Mouse (Mus musculus) bone marrow, adult 2 months (tissue): ENCODE data around the gene Kcnk3. TPM values are rescaled to one million over a fixed set of nuclear protein-coding genes. Genes with fewer than 3 reads are reported as not detected.

Source experiments
- H3K27ac ChIP-seq: fragments of 200-500 bp; 2 replicates; pipeline ENCODE4 v1.5.1; 2012; ENCODE audit warnings: low read depth, mild to moderate bottlenecking, control low read depth, inconsistent platforms, low read length; ENCODE audit not compliant: control insufficient read depth, poor library complexity, insufficient read depth
- H3K4me1 ChIP-seq: fragments of 200-500 bp; 2 replicates; pipeline ENCODE4 v1.6.1; 2011; ENCODE audit warnings: low read length; ENCODE audit not compliant: control insufficient read depth, insufficient read depth
- H3K4me3 ChIP-seq: fragments of 200-500 bp; replicated peaks from 2 replicates; pipeline ENCODE3; 2011; ENCODE audit warnings: mild to moderate bottlenecking, low read depth, low read length, control low read depth; ENCODE audit not compliant: control insufficient read depth
- CTCF ChIP-seq: fragments of 200-500 bp; IDR thresholded peaks from 2 replicates; pipeline ENCODE4 v1.5.1; 2011; ENCODE audit warnings: low read length, control low read depth; ENCODE audit not compliant: control insufficient read depth, insufficient read depth
- POLR2A ChIP-seq: fragments of 200-500 bp; IDR thresholded peaks from 2 replicates; pipeline ENCODE4 v1.6.1; 2011; ENCODE audit warnings: low read depth, mild to moderate bottlenecking, control low read depth, low read length, borderline replicate concordance; ENCODE audit not compliant: control insufficient read depth
- WGBS: fragments of 180-500 bp; shearing (Covaris S2); methylation state at CpG from one replicate; pipeline ENCODE4 v1.1.7; 2018; 5-methylcytosine and 5-hydroxymethylcytosine counted together
- polyA plus RNA-seq: library from polyadenylated mRNA; stranded (reverse); fragments of >200 nt; gene quantifications from 2 replicates; pipeline ENCODE4 v1.2.4, GENCODE M21; 2011; ENCODE audit warnings: low replicate concordance; ENCODE audit not compliant: missing spikeins, insufficient read depth, insufficient read length

Kcnk3 gene
- polyA plus RNA-seq, 1 experiment = 0.40 TPM

GRCm38 (mm10) chr5:30611689-30612088 lies 23.7 kb downstream of the Kcnk3 start:
- Histone ChIP-seq H3K27ac (no peak overlapping the region), H3K4me3 (no peak overlapping the region), H3K4me1 (no peaks in the 10 kb centered on the region)
- 51% methylated on average over 3 of the region's 3 CpGs for WGBS
- no peak for TF ChIP-seq POLR2A
- TF ChIP-seq CTCF = no peak

GRCm38 (mm10) chr5:30612575-30612974 lies 24.6 kb downstream of the Kcnk3 start:
- H3K4me1 ChIP-seq = no peaks in the 10 kb centered on the region
- WGBS = 58% methylated on average over 4 of the region's 4 CpGs
- no peak overlapping the region for H3K4me3 ChIP-seq
- H3K27ac ChIP-seq = no peak overlapping the region
- TF ChIP-seq POLR2A (no peak), CTCF (no peak)

- TF ChIP-seq CTCF (no peak), POLR2A (no peak)
- H3K4me1 ChIP-seq = no peaks in the 10 kb centered on the region
- WGBS = 84% methylated on average over 8 of the region's 8 CpGs
- no peak overlapping the region for H3K27ac ChIP-seq
- no peak overlapping the region for H3K4me3 ChIP-seq
Observed at GRCm38 (mm10) chr5:30613242-30613641, 25.3 kb downstream of the Kcnk3 start.

- H3K4me3 ChIP-seq = no peak overlapping the region
- WGBS = 75% methylated on average over 1 of the region's 1 CpGs
- TF ChIP-seq CTCF = no peak
- no peak for TF ChIP-seq POLR2A
- H3K4me1 ChIP-seq = no peaks in the 10 kb centered on the region
- H3K27ac ChIP-seq = no peak overlapping the region; the same call in 1 of the 2 replicates
Observed at GRCm38 (mm10) chr5:30614221-30614620, 26.3 kb downstream of the Kcnk3 start.

GRCm38 (mm10) chr5:30615416-30615815 lies 27.4 kb downstream of the Kcnk3 start:
- H3K27ac ChIP-seq = no peak overlapping the region
- H3K4me1 ChIP-seq = no peaks in the 10 kb centered on the region; the same call in 1 of the 2 replicates
- TF ChIP-seq CTCF (no peak), POLR2A (no peak)
- H3K4me3 ChIP-seq = no peak overlapping the region
- WGBS = 71% methylated on average over 6 of the region's 6 CpGs

- H3K27ac ChIP-seq = no peak overlapping the region
- no peak for TF ChIP-seq POLR2A
- TF ChIP-seq CTCF = no peak
- 77% methylated on average over 4 of the region's 4 CpGs for WGBS
Observed at GRCm38 (mm10) chr5:30615819-30616218, 27.8 kb downstream of the Kcnk3 start.

GRCm38 (mm10) chr5:30616644-30617043 lies 28.7 kb downstream of the Kcnk3 start:
- Histone ChIP-seq H3K4me1 (no peaks in the 10 kb centered on the region; the same call in 1 of the 2 replicates), H3K27ac (no peak overlapping the region), H3K4me3 (no peak overlapping the region)
- WGBS = 44% methylated on average over 3 of the region's 3 CpGs
- TF ChIP-seq CTCF (no peak), POLR2A (no peak)

More at GRCm38 (mm10) chr5:30615819-30616218, 27.8 kb downstream of the Kcnk3 start:
- Histone ChIP-seq H3K4me3 (no peak overlapping the region), H3K4me1 (no peaks in the 10 kb centered on the region; the same call in 1 of the 2 replicates)

GRCm38 (mm10) chr5:30617357-30617756 lies 29.4 kb downstream of the Kcnk3 start:
- H3K27ac ChIP-seq = no peak overlapping the region
- TF ChIP-seq POLR2A = no peak
- TF ChIP-seq CTCF = no peak
- H3K4me3 ChIP-seq = no peak overlapping the region
- no peaks in the 10 kb centered on the region; the same call in 1 of the 2 replicates for H3K4me1 ChIP-seq
- 21% methylated on average over 3 of the region's 3 CpGs for WGBS

GRCm38 (mm10) chr5:30617851-30618250 lies 29.9 kb downstream of the Kcnk3 start:
- H3K4me1 ChIP-seq = no peaks in the 10 kb centered on the region; the same call in 1 of the 2 replicates
- 69% methylated on average over 11 of the region's 11 CpGs for WGBS
- TF ChIP-seq CTCF (no peak), POLR2A (no peak)
- no peak overlapping the region for H3K4me3 ChIP-seq
- H3K27ac ChIP-seq = no peak overlapping the region
